Mouse (Mus musculus): ENCODE results near the gene Brcc3. TPM values are rescaled to one million over a fixed set of nuclear protein-coding genes. Genes with fewer than 3 reads are reported as not detected.
A peak's percentile ranks its signal among the peaks of the same experiment; 100 is the strongest.

The Brcc3 gene
- polyA plus RNA-seq (2014; fragmentation: Nextera tagmentation; extraction: Ambion mirVana) = 72.7 and 74.8 TPM in 2 replicates

DNA sequence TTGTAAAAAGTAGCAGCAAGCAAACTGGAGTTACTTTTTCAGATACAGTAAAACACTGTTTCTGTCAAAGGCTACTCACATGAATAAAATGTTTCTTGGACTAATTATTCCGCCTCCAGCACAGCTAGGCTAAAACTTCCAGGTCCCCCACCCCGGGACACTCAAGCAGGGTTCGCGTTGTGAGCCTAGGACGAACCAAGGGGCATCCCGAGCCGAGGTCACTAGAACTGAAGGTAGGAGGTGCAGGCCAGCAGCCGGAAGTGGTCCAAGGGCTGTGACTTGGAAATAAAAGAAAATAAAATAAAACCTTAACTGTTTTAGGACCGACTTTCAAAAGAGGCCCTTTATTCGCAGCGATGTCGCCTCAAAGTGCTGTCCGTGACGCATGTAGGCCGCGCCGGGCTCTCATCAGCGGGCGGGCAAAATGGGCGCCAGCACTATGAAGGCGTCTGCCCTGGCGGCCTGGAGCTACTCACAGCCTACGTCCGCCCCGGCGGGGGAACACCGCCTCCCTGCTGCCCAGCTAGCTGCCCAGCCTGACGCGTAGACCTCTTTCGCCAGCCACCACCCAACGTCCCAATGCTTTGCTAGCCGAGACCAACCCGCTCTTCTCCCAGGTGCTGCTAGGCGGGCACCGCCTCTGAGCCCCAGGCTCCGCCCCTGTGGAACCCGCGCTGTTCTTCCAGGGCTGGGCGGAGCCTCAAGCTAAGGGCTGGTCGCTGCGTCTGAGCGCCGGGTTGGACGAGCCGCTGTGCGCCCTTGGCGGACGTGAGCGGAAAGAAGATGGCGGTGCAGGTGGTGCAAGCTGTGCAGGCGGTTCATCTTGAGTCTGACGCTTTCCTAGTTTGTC is at the start of gene Brcc3, which contains the start of the genes Cmc4 and Mtcp1:
Gene Brcc3 (plus strand): TSS at position 693 of the 850 bp plus-strand sequence.
Gene Cmc4 (minus strand): TSS at position 649 of the 850 bp plus-strand sequence.
Gene Mtcp1 (minus strand): TSS at position 653 of the 850 bp plus-strand sequence.
- peak within 1 kb of the TSS; percentile 65 for H3K9ac ChIP-seq (ENCODE audit: low read length)
- H3K9me3 ChIP-seq (ENCODE audit: control insufficient read depth, low read length) = no peaks in the 10 kb centered on the region
- peak within 1 kb of the TSS; percentile 39 for H3K4me2 ChIP-seq (ENCODE audit: low read depth, severe bottlenecking)
- H3K4me3 ChIP-seq (ENCODE audit: low read depth, low read length) = peak within 1 kb of the TSS; percentile 45
- peak within 1 kb of the TSS; percentile 62 for H3K27ac ChIP-seq (replicated peaks; ENCODE audit: low read depth, low read length)
- 17% methylated on average over 52 of the region's 52 CpGs for WGBS
- H3K27me3 ChIP-seq (ENCODE audit: control insufficient read depth, insufficient read depth, low read length) = no peaks in the 10 kb centered on the region
- ATAC-seq (ENCODE audit: insufficient number of reproducible peaks, low FRiP score, low TSS enrichment, low read depth) (peak; percentile 100), DNase-seq (ENCODE audit: low spot score) (peak; percentile 85)
- no peaks in the 10 kb centered on the region for H3K36me3 ChIP-seq (ENCODE audit: control insufficient read depth, insufficient read depth, low read length)
- H3K4me1 ChIP-seq (ENCODE audit: control insufficient read depth, insufficient read depth, low read length) = no peaks in the 10 kb centered on the region

DNA sequence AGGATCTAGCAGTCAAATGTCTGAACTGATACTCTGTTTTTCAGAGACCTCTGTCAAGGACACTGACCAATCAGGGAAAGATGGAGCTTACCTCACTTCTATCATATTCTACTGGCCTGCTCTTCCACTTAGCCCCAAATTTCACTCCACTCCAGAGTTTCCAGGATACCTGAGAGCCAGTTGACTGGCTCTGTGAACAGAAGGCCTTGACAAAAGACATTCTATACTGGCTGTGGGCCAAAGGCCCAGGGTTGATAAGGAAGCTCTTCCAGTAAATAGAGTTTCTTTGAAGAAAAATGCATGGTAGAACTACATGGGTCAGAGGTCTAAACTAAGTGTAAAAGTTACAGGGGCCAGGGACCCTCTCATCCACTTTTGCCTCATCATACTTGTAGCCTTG is 46.2 kb upstream of the Brcc3 start:
- H3K27me3 ChIP-seq (ENCODE audit: control insufficient read depth, insufficient read depth, low read length) = no peaks in the 10 kb centered on the region
- no peak overlapping the region for H3K27ac ChIP-seq (replicated peaks; ENCODE audit: low read depth, low read length)
- H3K4me2 ChIP-seq (ENCODE audit: low read depth, severe bottlenecking) = no peak overlapping the region
- no peak overlapping the region for H3K9ac ChIP-seq (ENCODE audit: low read length)
- no peak overlapping the region for H3K4me3 ChIP-seq (ENCODE audit: low read depth, low read length)
- H3K36me3 ChIP-seq (ENCODE audit: control insufficient read depth, insufficient read depth, low read length) = no peaks in the 10 kb centered on the region
- DNase-seq (ENCODE audit: low spot score) (no peak), ATAC-seq (ENCODE audit: insufficient number of reproducible peaks, low FRiP score, low TSS enrichment, low read depth) (no peak)
- H3K9me3 ChIP-seq (ENCODE audit: control insufficient read depth, low read length) = no peaks in the 10 kb centered on the region
- H3K4me1 ChIP-seq (ENCODE audit: control insufficient read depth, insufficient read depth, low read length) = no peaks in the 10 kb centered on the region

DNA sequence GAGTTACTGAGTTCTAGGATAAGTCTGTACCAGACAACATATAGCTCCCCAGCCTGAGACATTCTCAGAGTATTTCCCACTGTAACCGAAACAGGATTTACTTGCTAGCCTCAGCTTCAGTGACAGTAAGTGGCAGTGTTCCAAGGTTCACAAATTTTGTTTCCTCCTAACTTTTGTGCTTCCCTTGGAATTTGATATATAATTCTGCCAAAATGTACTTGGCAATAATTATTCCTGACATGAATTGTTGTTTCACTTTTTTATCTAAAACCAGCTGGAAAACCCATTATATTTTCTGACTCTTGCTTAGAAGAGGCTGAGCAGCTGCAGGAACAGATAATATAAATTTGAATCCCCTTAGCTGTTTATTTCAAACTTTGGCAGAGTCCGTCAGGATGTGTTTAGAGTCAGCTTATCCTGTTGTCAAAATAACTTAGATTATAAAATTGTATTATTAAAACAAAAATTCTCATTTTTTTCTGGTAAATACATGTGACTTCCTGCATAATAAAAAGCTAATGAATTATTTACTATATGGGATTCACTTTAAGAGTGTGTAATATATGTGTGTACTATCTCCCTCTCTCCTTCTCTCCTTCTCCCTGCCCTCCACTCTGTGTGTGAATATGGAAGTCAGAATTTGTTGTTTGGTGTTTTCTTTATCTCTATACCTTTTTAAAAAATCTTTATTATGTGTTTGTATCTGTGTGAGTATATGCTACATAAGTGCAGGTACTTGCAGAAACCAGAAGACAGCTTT is 43.6 kb upstream of the Brcc3 start:
- H3K27ac ChIP-seq (replicated peaks; ENCODE audit: low read depth, low read length) = no peak overlapping the region
- no peak overlapping the region for H3K4me3 ChIP-seq (ENCODE audit: low read depth, low read length)
- ATAC-seq (ENCODE audit: insufficient number of reproducible peaks, low FRiP score, low TSS enrichment, low read depth) = no peak
- no peak for DNase-seq (ENCODE audit: low spot score)
- no peaks in the 10 kb centered on the region for H3K4me1 ChIP-seq (ENCODE audit: control insufficient read depth, insufficient read depth, low read length)
- no peaks in the 10 kb centered on the region for H3K27me3 ChIP-seq (ENCODE audit: control insufficient read depth, insufficient read depth, low read length)
- 91% methylated on average over 2 of the region's 2 CpGs for WGBS
- no peaks in the 10 kb centered on the region for H3K9me3 ChIP-seq (ENCODE audit: control insufficient read depth, low read length)
- no peak overlapping the region for H3K9ac ChIP-seq (ENCODE audit: low read length)
- no peak overlapping the region for H3K4me2 ChIP-seq (ENCODE audit: low read depth, severe bottlenecking)
- H3K36me3 ChIP-seq (ENCODE audit: control insufficient read depth, insufficient read depth, low read length) = no peaks in the 10 kb centered on the region

DNA sequence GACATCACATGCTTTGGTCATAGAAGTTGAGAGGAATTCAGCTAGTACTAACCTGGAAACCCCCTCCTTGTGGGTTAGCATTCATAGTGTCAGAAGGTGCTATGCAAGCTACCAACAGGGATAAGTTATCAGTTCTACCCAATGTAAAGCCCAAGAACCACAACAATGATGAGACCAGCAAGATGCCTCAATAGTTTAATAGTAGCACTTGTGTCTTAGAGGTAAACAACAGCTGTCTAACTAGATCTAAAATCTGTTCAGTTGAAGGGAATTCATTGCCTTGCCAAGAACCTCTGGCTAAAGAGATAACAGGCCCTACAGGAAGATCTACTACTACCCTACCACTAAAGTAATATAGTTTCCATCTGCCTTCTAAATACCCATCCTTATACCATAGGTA is 39.6 kb upstream of the Brcc3 start:
- Histone ChIP-seq H3K4me2 (ENCODE audit: low read depth, severe bottlenecking) (no peak overlapping the region), H3K4me3 (ENCODE audit: low read depth, low read length) (no peak overlapping the region), H3K4me1 (ENCODE audit: control insufficient read depth, insufficient read depth, low read length) (no peaks in the 10 kb centered on the region), H3K9ac (ENCODE audit: low read length) (no peak overlapping the region), H3K27ac (replicated peaks; ENCODE audit: low read depth, low read length) (no peak overlapping the region), H3K9me3 (ENCODE audit: control insufficient read depth, low read length) (no peaks in the 10 kb centered on the region), H3K36me3 (ENCODE audit: control insufficient read depth, insufficient read depth, low read length) (no peaks in the 10 kb centered on the region), H3K27me3 (ENCODE audit: control insufficient read depth, insufficient read depth, low read length) (no peaks in the 10 kb centered on the region)
- DNase-seq (ENCODE audit: low spot score) (no peak), ATAC-seq (ENCODE audit: insufficient number of reproducible peaks, low FRiP score, low TSS enrichment, low read depth) (no peak)

DNA sequence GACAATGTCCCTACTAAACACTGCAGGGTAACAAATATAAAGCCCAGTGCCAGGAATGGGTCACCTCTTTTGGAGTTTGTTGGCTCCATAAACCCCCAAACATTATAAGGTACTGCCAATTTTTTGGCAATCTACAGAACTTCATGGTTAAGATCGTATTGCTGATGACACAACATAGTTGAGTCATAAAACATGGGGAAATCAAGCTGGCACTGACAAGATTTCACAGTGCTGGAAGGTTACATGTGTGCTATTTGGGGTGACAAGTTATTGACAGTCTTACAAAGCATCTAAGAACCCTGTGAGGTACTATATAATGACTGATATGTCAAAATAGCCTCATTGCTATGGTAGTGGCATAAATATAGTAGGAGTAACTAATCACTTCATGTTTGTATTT is 35.3 kb upstream of the Brcc3 start:
- H3K4me3 ChIP-seq (ENCODE audit: low read depth, low read length) = no peak overlapping the region
- WGBS = 85% methylated on average over 1 of the region's 1 CpGs
- no peaks in the 10 kb centered on the region for H3K36me3 ChIP-seq (ENCODE audit: control insufficient read depth, insufficient read depth, low read length)
- H3K4me1 ChIP-seq (ENCODE audit: control insufficient read depth, insufficient read depth, low read length) = no peaks in the 10 kb centered on the region
- no peaks in the 10 kb centered on the region for H3K27me3 ChIP-seq (ENCODE audit: control insufficient read depth, insufficient read depth, low read length)
- DNase-seq (ENCODE audit: low spot score) (no peak), ATAC-seq (ENCODE audit: insufficient number of reproducible peaks, low FRiP score, low TSS enrichment, low read depth) (no peak)
- H3K9ac ChIP-seq (ENCODE audit: low read length) = no peak overlapping the region
- no peaks in the 10 kb centered on the region for H3K9me3 ChIP-seq (ENCODE audit: control insufficient read depth, low read length)
- H3K27ac ChIP-seq (replicated peaks; ENCODE audit: low read depth, low read length) = no peak overlapping the region
- H3K4me2 ChIP-seq (ENCODE audit: low read depth, severe bottlenecking) = no peak overlapping the region

DNA sequence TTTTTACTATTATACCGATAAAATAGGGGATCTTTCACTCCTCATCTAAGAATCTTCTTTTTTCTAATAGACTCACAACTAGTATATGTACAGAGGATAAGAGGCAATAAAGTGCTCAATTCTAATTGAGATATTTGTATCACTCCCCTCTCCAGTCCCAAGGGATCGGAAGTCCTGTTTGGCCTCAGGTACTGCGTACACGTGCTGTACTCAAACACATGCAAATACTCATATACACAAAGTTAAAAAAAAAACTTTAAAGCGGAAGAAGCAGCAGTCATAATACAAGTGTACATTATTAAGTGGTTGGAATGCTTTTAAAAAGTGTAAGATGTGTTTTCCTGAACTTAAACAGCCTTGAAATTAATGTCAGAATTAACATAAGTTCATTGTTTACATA is 34.7 kb upstream of the Brcc3 start:
- no peak for ATAC-seq (ENCODE audit: insufficient number of reproducible peaks, low FRiP score, low TSS enrichment, low read depth)
- WGBS = 78% methylated on average over 5 of the region's 5 CpGs

DNA sequence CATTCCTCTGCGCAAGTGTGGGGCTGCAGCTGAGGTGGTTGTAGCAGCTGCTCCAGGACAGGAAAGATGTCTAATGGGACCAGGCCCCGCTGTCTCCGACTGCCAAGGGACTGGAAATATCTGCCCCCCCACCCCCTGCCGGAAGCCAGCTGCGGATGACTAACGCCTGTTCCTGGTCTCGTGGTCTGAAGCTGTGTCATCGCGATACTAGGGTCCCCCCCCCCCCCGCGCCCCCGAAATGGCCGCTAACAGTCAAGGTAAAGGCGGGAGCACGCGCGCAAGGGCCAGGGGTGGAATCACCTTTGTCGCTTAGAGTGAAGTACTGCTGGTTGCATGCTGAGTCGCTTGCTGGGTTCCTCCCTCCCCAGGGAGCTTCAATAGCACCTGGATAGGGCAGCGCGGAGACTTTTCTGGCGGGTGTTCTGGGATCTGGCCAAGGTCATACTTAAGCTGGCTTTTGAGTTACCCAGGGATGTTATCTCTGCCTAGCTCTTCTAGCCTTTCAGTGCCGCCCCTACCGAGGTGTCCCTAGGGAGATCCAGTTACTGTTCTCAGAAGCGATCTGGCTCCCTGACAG is 34.1 kb upstream of the Brcc3 start, which contains the start of the genes Fundc2 and F8:
Gene Fundc2 (plus strand): TSS at position 205 of the 577 bp plus-strand sequence.
Gene F8 (minus strand): TSS at position 421 of the 577 bp plus-strand sequence.
- H3K9ac ChIP-seq (ENCODE audit: low read length) = peak within 1 kb of the TSS; percentile 34
- no peaks in the 10 kb centered on the region for H3K9me3 ChIP-seq (ENCODE audit: control insufficient read depth, low read length)
- peak within 1 kb of the TSS; percentile 28 for H3K4me3 ChIP-seq (ENCODE audit: low read depth, low read length)
- DNase-seq (ENCODE audit: low spot score) (peak; percentile 79), ATAC-seq (ENCODE audit: insufficient number of reproducible peaks, low FRiP score, low TSS enrichment, low read depth) (peak; percentile 89)
- no peak within 1 kb of the TSS for H3K27ac ChIP-seq (replicated peaks; ENCODE audit: low read depth, low read length)
- H3K4me2 ChIP-seq (ENCODE audit: low read depth, severe bottlenecking) = peak within 1 kb of the TSS; percentile 41
- H3K4me1 ChIP-seq (ENCODE audit: control insufficient read depth, insufficient read depth, low read length) = no peaks in the 10 kb centered on the region
- H3K27me3 ChIP-seq (ENCODE audit: control insufficient read depth, insufficient read depth, low read length) = no peaks in the 10 kb centered on the region
- 13% methylated on average over 22 of the region's 25 CpGs for WGBS
- no peaks in the 10 kb centered on the region for H3K36me3 ChIP-seq (ENCODE audit: control insufficient read depth, insufficient read depth, low read length)

More for the DNA sequence above, 34.7 kb upstream of the Brcc3 start:
- Histone ChIP-seq H3K27me3 (ENCODE audit: control insufficient read depth, insufficient read depth, low read length) (no peaks in the 10 kb centered on the region), H3K36me3 (ENCODE audit: control insufficient read depth, insufficient read depth, low read length) (no peaks in the 10 kb centered on the region), H3K4me1 (ENCODE audit: control insufficient read depth, insufficient read depth, low read length) (no peaks in the 10 kb centered on the region), H3K27ac (replicated peaks; ENCODE audit: low read depth, low read length) (no peak overlapping the region), H3K4me2 (ENCODE audit: low read depth, severe bottlenecking) (peak overlapping the region; percentile 41; the same call in 1 of the 2 replicates), H3K9ac (ENCODE audit: low read length) (peak overlapping the region; percentile 34; the same call in 1 of the 2 replicates), H3K4me3 (ENCODE audit: low read depth, low read length) (peak overlapping the region; percentile 28), H3K9me3 (ENCODE audit: control insufficient read depth, low read length) (no peaks in the 10 kb centered on the region)
- DNase-seq (ENCODE audit: low spot score) = no peak

DNA sequence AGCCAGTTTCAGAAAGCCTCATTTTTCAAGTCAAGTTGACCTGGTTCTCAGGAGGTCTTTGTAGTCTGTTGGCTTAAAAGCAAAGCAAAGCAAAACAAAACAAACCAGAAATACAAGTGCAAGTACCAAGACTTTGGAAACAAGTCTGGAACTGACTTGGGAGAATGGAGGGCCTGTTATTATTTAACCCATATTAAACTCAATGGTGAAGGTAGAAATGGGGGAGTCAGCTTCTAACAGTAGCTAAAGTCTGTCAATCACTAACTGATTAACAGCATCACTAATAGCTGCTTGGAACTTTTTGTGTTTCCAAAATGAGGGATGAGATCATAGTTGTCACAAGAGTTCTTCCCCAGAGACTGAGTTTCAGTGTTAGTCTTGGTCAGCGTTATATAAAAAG is 17.0 kb upstream of the Brcc3 start:
- no peaks in the 10 kb centered on the region for H3K36me3 ChIP-seq (ENCODE audit: control insufficient read depth, insufficient read depth, low read length)
- H3K9me3 ChIP-seq (ENCODE audit: control insufficient read depth, low read length) = no peaks in the 10 kb centered on the region
- no peak for ATAC-seq (ENCODE audit: insufficient number of reproducible peaks, low FRiP score, low TSS enrichment, low read depth)
- H3K4me3 ChIP-seq (ENCODE audit: low read depth, low read length) = no peak overlapping the region
- no peak overlapping the region for H3K27ac ChIP-seq (replicated peaks; ENCODE audit: low read depth, low read length)
- no peaks in the 10 kb centered on the region for H3K4me1 ChIP-seq (ENCODE audit: control insufficient read depth, insufficient read depth, low read length)
- no peak overlapping the region for H3K4me2 ChIP-seq (ENCODE audit: low read depth, severe bottlenecking)
- no peak overlapping the region for H3K9ac ChIP-seq (ENCODE audit: low read length)
- no peak for DNase-seq (ENCODE audit: low spot score)
- 90% methylated on average over 1 of the region's 1 CpGs for WGBS
- H3K27me3 ChIP-seq (ENCODE audit: control insufficient read depth, insufficient read depth, low read length) = no peaks in the 10 kb centered on the region

Measured in limb, embryonic 11.5 days (tissue).